8 mouse cellular contexts compared by ENCODE assay signal in the genomic region with DNA sequence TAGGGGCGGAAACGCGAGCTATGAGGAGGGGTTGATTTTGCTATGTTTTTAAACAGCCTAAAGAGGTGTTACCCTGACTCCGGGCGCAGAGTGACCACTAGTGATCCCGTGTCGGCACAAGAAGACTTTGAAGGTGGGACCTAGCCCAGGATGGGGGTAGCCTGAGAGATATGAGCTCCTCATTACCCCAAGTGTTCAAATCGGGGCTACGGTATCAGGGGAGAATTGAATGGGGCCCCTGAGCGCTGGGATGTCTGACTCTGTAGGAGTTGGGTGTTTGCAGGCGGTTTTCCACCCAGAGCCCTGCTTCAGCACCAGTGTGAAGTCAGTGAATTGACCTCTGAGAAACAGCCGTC. TPM values are rescaled to one million over a fixed set of nuclear protein-coding genes. Genes with fewer than 3 reads are reported as not detected.
DNase-seq lines count a peak whose midpoint lies in the region; ATAC-seq and TF ChIP-seq lines count a peak whose summit lies in the region.
"Had no signal": no experiment of that assay in that cellular context is flagged by ENCODE, and none has a peak within 500 bp of the region (broad histone marks: within the 10 kb centered on the region; RNA-seq: fewer than 3 reads in every experiment).

No protein-coding gene starts in this region.

- TF ChIP-seq POLR2A in small intestine, adult 2 months (IDR thresholded peaks at IDR 0.05; ENCODE audit: low read depth, low read length): no peak

- DNase-seq in lung, postnatal 0 days (ENCODE audit: low spot score): no peak
- DNase-seq in lung, postnatal 25 days (ENCODE audit: low spot score): no peak
- DNase-seq in frontal cortex, postnatal 25 days (ENCODE audit: low spot score in 2 of 2): no peak
- DNase-seq in yolk sac, embryonic 10.5 days (ENCODE audit: low spot score): no peak

- no peak for TF ChIP-seq EP300 in lung, postnatal 0 days (IDR thresholded peaks at IDR 0.05)

- no peaks in the 10 kb centered on the region for H3K27me3 ChIP-seq in lung, postnatal 0 days (replicated peaks; ENCODE audit: insufficient read depth, low read length)
- no peaks in the 10 kb centered on the region for H3K27me3 ChIP-seq in forebrain, embryonic 12.5 days
- no peaks in the 10 kb centered on the region for H3K27me3 ChIP-seq in limb, embryonic 12.5 days
- H3K27me3 ChIP-seq in small intestine, adult 2 months (ENCODE audit: control insufficient read depth, insufficient read depth, low read length): no peaks in the 10 kb centered on the region

- H3K27ac ChIP-seq in lung, postnatal 0 days (ENCODE audit: low read length): no peak overlapping the region
- no peak overlapping the region for H3K27ac ChIP-seq in forebrain, embryonic 12.5 days
- H3K27ac ChIP-seq in limb, embryonic 12.5 days: no peak overlapping the region
- H3K27ac ChIP-seq in small intestine, adult 2 months (ENCODE audit: insufficient read depth, low read depth, low read length): peak overlapping the region; percentile 61

- peak overlapping the region; percentile 63 for H3K4me2 ChIP-seq in lung, postnatal 0 days (replicated peaks; ENCODE audit: low read depth, low read length)
- H3K4me2 ChIP-seq in forebrain, embryonic 12.5 days: peak overlapping the region; percentile 89
- H3K4me2 ChIP-seq in limb, embryonic 12.5 days: peak overlapping the region; percentile 92

- 0 out of 2 replicates have a peak overlapping the region, but pooled peaks have one; percentile 23 for H3K9ac ChIP-seq in lung, postnatal 0 days (replicated peaks; ENCODE audit: low read depth)
- H3K9ac ChIP-seq in forebrain, embryonic 12.5 days: peak overlapping the region; percentile 54
- peak overlapping the region; percentile 66 for H3K9ac ChIP-seq in limb, embryonic 12.5 days (replicated peaks)

- peaks cover 9% of the 10 kb centered on the region; the same call in 1 of the 2 replicates for H3K4me1 ChIP-seq in lung, postnatal 0 days (ENCODE audit: insufficient read depth, low read depth, low read length)
- peaks cover 10% of the 10 kb centered on the region for H3K4me1 ChIP-seq in forebrain, embryonic 12.5 days
- H3K4me1 ChIP-seq in limb, embryonic 12.5 days (replicated peaks): peaks cover 8% of the 10 kb centered on the region; the same call in 1 of the 2 replicates
- H3K4me1 ChIP-seq in small intestine, adult 2 months (ENCODE audit: control insufficient read depth, insufficient read depth, insufficient read length, low read length): peaks cover 9% of the 10 kb centered on the region

- no peaks in the 10 kb centered on the region for H3K9me3 ChIP-seq in lung, postnatal 0 days (ENCODE audit: low read length)
- no peaks in the 10 kb centered on the region for H3K9me3 ChIP-seq in forebrain, embryonic 12.5 days
- peaks cover 3% of the 10 kb centered on the region; the same call in 1 of the 2 replicates for H3K9me3 ChIP-seq in limb, embryonic 12.5 days

- no peak for ATAC-seq in lung, postnatal 0 days
- ATAC-seq in forebrain, embryonic 12.5 days (ENCODE audit: low FRiP score): no peak
- ATAC-seq in limb, embryonic 12.5 days (ENCODE audit: insufficient number of reproducible peaks, insufficient read depth, low FRiP score, low TSS enrichment, low read depth): peak; percentile 41; the same call in 1 of the 2 replicates

- no peak for TF ChIP-seq CTCF in lung, postnatal 0 days (IDR thresholded peaks at IDR 0.05)
- TF ChIP-seq CTCF in small intestine, adult 2 months (IDR thresholded peaks at IDR 0.05; ENCODE audit: extremely low read depth, insufficient read length, insufficient replicate concordance, low read depth, low read length): no peak

- 22% methylated on average over 12 of the region's 12 CpGs for WGBS in lung, postnatal 0 days
- WGBS in forebrain, embryonic 12.5 days: 18% methylated on average over 12 of the region's 12 CpGs
- 18% methylated on average over 12 of the region's 12 CpGs for WGBS in limb, embryonic 12.5 days
- 22% methylated on average over 12 of the region's 12 CpGs for WGBS in small intestine, adult 2 months

- H3K36me3 ChIP-seq in lung, postnatal 0 days (ENCODE audit: insufficient read depth, low read length): no peaks in the 10 kb centered on the region
- H3K36me3 ChIP-seq in forebrain, embryonic 12.5 days (replicated peaks): no peaks in the 10 kb centered on the region
- H3K36me3 ChIP-seq in limb, embryonic 12.5 days: no peaks in the 10 kb centered on the region
- 0 out of 2 replicates have a peak, but pooled peaks cover 5% of the 10 kb centered on the region for H3K36me3 ChIP-seq in small intestine, adult 2 months (ENCODE audit: control insufficient read depth, insufficient read depth, low read length)

- peak overlapping the region; percentile 55 for H3K4me3 ChIP-seq in lung, postnatal 0 days (ENCODE audit: low read depth, low read length)
- peak overlapping the region; percentile 61 for H3K4me3 ChIP-seq in forebrain, embryonic 12.5 days (replicated peaks)
- H3K4me3 ChIP-seq in limb, embryonic 12.5 days (replicated peaks): peak overlapping the region; percentile 61
- H3K4me3 ChIP-seq in small intestine, adult 2 months (ENCODE audit: low read depth, low read length): peak overlapping the region; percentile 77

RNA-seq across cellular contexts. Expression of gene Ssh3, which starts 11.1 kb away (rescaled TPM):
- 22.7 and 24.4 TPM in 2 replicates for polyA plus RNA-seq in lung, postnatal 0 days (2015; fragmentation: Nextera tagmentation; extraction: Ambion mirVana)
- polyA plus RNA-seq in forebrain, embryonic 12.5 days (2016; fragmentation: Nextera tagmentation; extraction: Ambion mirVana): 5.6 and 6.1 TPM in 2 replicates
- polyA plus RNA-seq in limb, embryonic 12.5 days (2016; fragmentation: Nextera tagmentation; extraction: Ambion mirVana): 9.1 and 11.6 TPM in 2 replicates
- 72.2 and 105 TPM in 2 replicates for polyA plus RNA-seq in small intestine, adult 2 months (2012; rRNA removed)

RNA-seq across cellular contexts. Expression of gene Ankrd13d, which starts 25.1 kb away (rescaled TPM):
- 2.0 and 2.6 TPM in 2 replicates for polyA plus RNA-seq in lung, postnatal 0 days (2015; fragmentation: Nextera tagmentation; extraction: Ambion mirVana)
- polyA plus RNA-seq in forebrain, embryonic 12.5 days (2016; fragmentation: Nextera tagmentation; extraction: Ambion mirVana): 12.6 and 14.2 TPM in 2 replicates
- 12.6 and 12.9 TPM in 2 replicates for polyA plus RNA-seq in limb, embryonic 12.5 days (2016; fragmentation: Nextera tagmentation; extraction: Ambion mirVana)
- 1.1 and 1.8 TPM in 2 replicates for polyA plus RNA-seq in small intestine, adult 2 months (2012; rRNA removed)

RNA-seq across cellular contexts. Expression of gene Pold4, which starts 26.2 kb away (rescaled TPM):
- polyA plus RNA-seq in lung, postnatal 0 days (2015; fragmentation: Nextera tagmentation; extraction: Ambion mirVana): 58.6 and 63.6 TPM in 2 replicates
- 11.7 and 13.1 TPM in 2 replicates for polyA plus RNA-seq in forebrain, embryonic 12.5 days (2016; fragmentation: Nextera tagmentation; extraction: Ambion mirVana)
- polyA plus RNA-seq in limb, embryonic 12.5 days (2016; fragmentation: Nextera tagmentation; extraction: Ambion mirVana): 13.8 and 16.2 TPM in 2 replicates
- 46.4 and 118 TPM in 2 replicates for polyA plus RNA-seq in small intestine, adult 2 months (2012; rRNA removed)

RNA-seq across cellular contexts. Expression of gene AC109138.7, which starts 43.7 kb away (rescaled TPM):
- not detected in 2 replicates for polyA plus RNA-seq in lung, postnatal 0 days (2015; fragmentation: Nextera tagmentation; extraction: Ambion mirVana)
- polyA plus RNA-seq in forebrain, embryonic 12.5 days (2016; fragmentation: Nextera tagmentation; extraction: Ambion mirVana): not detected in 2 replicates
- not detected in 2 replicates for polyA plus RNA-seq in limb, embryonic 12.5 days (2016; fragmentation: Nextera tagmentation; extraction: Ambion mirVana)
- polyA plus RNA-seq in small intestine, adult 2 months (2012; rRNA removed): not detected in 2 replicates
- polyA plus RNA-seq: brain, embryonic 14.5 days had no signal

RNA-seq across cellular contexts. Expression of gene Clcf1, which starts 43.8 kb away (rescaled TPM):
- 7.6 and 8.0 TPM in 2 replicates for polyA plus RNA-seq in lung, postnatal 0 days (2015; fragmentation: Nextera tagmentation; extraction: Ambion mirVana)
- polyA plus RNA-seq in forebrain, embryonic 12.5 days (2016; fragmentation: Nextera tagmentation; extraction: Ambion mirVana): 0.85 and 1.2 TPM in 2 replicates
- polyA plus RNA-seq in limb, embryonic 12.5 days (2016; fragmentation: Nextera tagmentation; extraction: Ambion mirVana): 8.6 and 9.1 TPM in 2 replicates
- 10.1 and 12.4 TPM in 2 replicates for polyA plus RNA-seq in small intestine, adult 2 months (2012; rRNA removed)
